Mouse (Mus musculus) heart, embryonic 11.5 days (tissue): ENCODE results near the gene Fat1. TPM values are rescaled to one million over a fixed set of nuclear protein-coding genes. Genes with fewer than 3 reads are reported as not detected.

Experiments
- ATAC-seq: fragments of 200-750 bp; cut with Nextera tagmentation; replicated peaks from 2 replicates; pipeline ENCODE4 v1.8.0; 2017; ENCODE audit warnings: moderate library complexity; ENCODE audit not compliant: insufficient number of reproducible peaks, low FRiP score, low TSS enrichment
- H3K27ac ChIP-seq: fragments of 300-500 bp; sonication (generic); 2 replicates; pipeline ENCODE4 v1.5.1; 2014; ENCODE audit warnings: mild to moderate bottlenecking, low read depth, low read length
- H3K27me3 ChIP-seq: fragments of 300-500 bp; sonication (generic); 2 replicates; pipeline ENCODE4 v1.6.1; 2014; ENCODE audit warnings: mild to moderate bottlenecking, low read length, mixed read lengths; ENCODE audit not compliant: control insufficient read depth, insufficient read depth
- H3K36me3 ChIP-seq: fragments of 300-500 bp; sonication (generic); 2 replicates; pipeline ENCODE4 v1.6.1; 2014; ENCODE audit warnings: mild to moderate bottlenecking, low read length, moderate library complexity, mixed read lengths; ENCODE audit not compliant: control insufficient read depth, insufficient read depth
- H3K4me1 ChIP-seq: fragments of 300-500 bp; sonication (generic); 2 replicates; pipeline ENCODE4 v1.6.1; 2014; ENCODE audit warnings: low read length; ENCODE audit not compliant: control insufficient read depth, insufficient read depth
- H3K4me2 ChIP-seq: fragments of 300-500 bp; sonication (generic); 2 replicates; pipeline ENCODE4 v1.6.1; 2014; ENCODE audit warnings: mild to moderate bottlenecking, moderate library complexity
- H3K4me3 ChIP-seq: fragments of 300-500 bp; sonication (generic); 2 replicates; pipeline ENCODE4 v1.5.1; 2014; ENCODE audit warnings: low read depth, low read length
- H3K9ac ChIP-seq: fragments of 300-500 bp; sonication (generic); 2 replicates; pipeline ENCODE4 v1.6.1; 2014; ENCODE audit warnings: mild to moderate bottlenecking, low read depth, low read length, moderate library complexity
- H3K9me3 ChIP-seq: fragments of 300-500 bp; sonication (generic); replicated peaks from 2 replicates; pipeline ENCODE4 v1.6.1; 2016; ENCODE audit warnings: low read length; ENCODE audit not compliant: control insufficient read depth
- WGBS: fragments of 180-500 bp; shearing (Covaris S2); extraction: QIAGEN DNeasy Blood & Tissue Kit; methylation state at CpG from one replicate; pipeline ENCODE4 v1.1.7; 2014; ENCODE audit not compliant: insufficient replicate concordance; 5-methylcytosine and 5-hydroxymethylcytosine counted together
- polyA plus RNA-seq: library from polyadenylated mRNA; unstranded; fragments of >200 nt; fragmentation: Nextera tagmentation; extraction: Ambion mirVana; gene quantifications from 2 replicates; pipeline ENCODE4 v1.2.1, GENCODE M21; 2014

Fat1 gene
- polyA plus RNA-seq, 1 experiment from 2014 or later: 20.2 TPM

- WGBS: 75% methylated on average over 3 of the region's 3 CpGs
- Histone ChIP-seq H3K27ac (no peak overlapping the region), H3K27me3 (no peaks in the 10 kb centered on the region), H3K9ac (no peak overlapping the region), H3K4me3 (no peak overlapping the region), H3K4me2 (no peak overlapping the region), H3K4me1 (no peaks in the 10 kb centered on the region), H3K36me3 (no peaks in the 10 kb centered on the region), H3K9me3 (no peaks in the 10 kb centered on the region)
- ATAC-seq: no peak
Measured at GRCm38 (mm10) chr8:45080850-45081249, 145.6 kb downstream of the Fat1 start.

- no peaks in the 10 kb centered on the region for H3K36me3 ChIP-seq
- H3K4me3 ChIP-seq: no peak overlapping the region
- H3K4me2 ChIP-seq: no peak overlapping the region
- H3K9ac ChIP-seq: no peak overlapping the region
- WGBS: 71% methylated on average over 3 of the region's 3 CpGs
- no peaks in the 10 kb centered on the region for H3K9me3 ChIP-seq
- no peak overlapping the region for H3K27ac ChIP-seq
- H3K4me1 ChIP-seq: no peaks in the 10 kb centered on the region
- ATAC-seq: no peak
- no peaks in the 10 kb centered on the region for H3K27me3 ChIP-seq
Measured at GRCm38 (mm10) chr8:45093599-45093998, 158.4 kb downstream of the Fat1 start.

Other genes starting within 250 kb of the Fat1 start
- gene Mtnr1a, start 133.7 kb downstream of the Fat1 start, polyA plus RNA-seq: 0.14 TPM in 1 of 2 replicates, not detected in the other